Comparison of ENCODE assay signal across 25 mouse cellular contexts in genomic region chr1:101918872-101919271, GRCm38 (mm10).
DNase-seq lines count a peak whose midpoint lies in the region; ATAC-seq and TF ChIP-seq lines count a peak whose summit lies in the region.
"Had no signal": no experiment of that assay in that cellular context is flagged by ENCODE, and none has a peak within 500 bp of the region (broad histone marks: within the 10 kb centered on the region; RNA-seq: fewer than 3 reads in every experiment).

No protein-coding gene starts in this region.

- peak overlapping the region; percentile 80; the same call in 1 of the 2 replicates for H3K27ac ChIP-seq in ES-E14 (ENCODE audit: insufficient read depth, low read depth, low read length, poor library complexity, severe bottlenecking)

- intact Hi-C loops in left cerebral cortex, postnatal 14 days (cut with DNase I) = no loop called here

- DNase-seq in ES-CJ7 (ENCODE audit: low read depth, low spot score) (peak; percentile 91), ES-E14 (ENCODE audit: low read depth, low spot score) (no peak), R1 (ENCODE audit: low read depth, low spot score) (peak; percentile 97), ZHBTc4 (ENCODE audit: low read depth, low spot score) (peak; percentile 89)
- no peak for DNase-seq in left cerebral cortex, postnatal 14 days (ENCODE audit: low spot score in 2 of 2)
- DNase-seq in gastrocnemius, postnatal 4 days (ENCODE audit: low spot score in 2 of 2) = no peak
- DNase-seq in embryo, embryonic 10 days (ENCODE audit: low spot score) = no peak
- DNase-seq: adrenal gland, adult 2 months; adrenal gland, adult 8-10 months; adrenal gland, postnatal 10 days; adrenal gland, postnatal 14 days; adrenal gland, postnatal 25 days; adrenal gland, postnatal 36 days; B cell, adult 2 months; cerebellum, adult 11 months; cerebellum, adult 11-12 months; cerebellum, adult 18-20 months; cerebellum, adult 2 months; cerebellum, adult 8-10 months; cerebellum, adult 9-10 months had no signal

- H3K4me1 ChIP-seq in ES-E14 (ENCODE audit: control insufficient read depth in 2 of 2, insufficient read depth in 2 of 2, low read length in 2 of 2, poor library complexity in 1 of 2) = peaks cover 2 to 8% of the 10 kb centered on the region in 2 experiments; a peak in 2 of 4 replicates

- ATAC-seq in megakaryocyte-erythroid progenitor cell, adult 5-6 weeks (replicated peaks; ENCODE audit: low FRiP score, low TSS enrichment, poor library complexity, severe bottlenecking) = no peak
- ATAC-seq: activated CD4-positive, CD25-positive, alpha-beta regulatory T cell, adult 4 months; CD4-positive, CD25-positive, alpha-beta regulatory T cell, adult 4 months; Patski had no signal

- in situ Hi-C loops in ES-E14 (cut with MboI; ENCODE audit: low sequenced_read_pairs in 2 of 2, unreplicated experiment in 2 of 2) = no loop called here

- H3K4me3 ChIP-seq in ES-E14 (ENCODE audit: insufficient read depth in 1 of 2, low read depth in 1 of 2, low read length in 2 of 2, poor library complexity in 1 of 2, severe bottlenecking in 1 of 2) = no peak overlapping the region

- H3K9me3 ChIP-seq in ES-E14 (ENCODE audit: control insufficient read depth, insufficient read depth, low read depth, low read length) = no peaks in the 10 kb centered on the region
- H3K9me3 ChIP-seq: G1E had no signal

- no peak overlapping the region for H3K9ac ChIP-seq in ES-E14 (ENCODE audit: insufficient read depth, low read depth, low read length, poor library complexity, severe bottlenecking)

- no peaks in the 10 kb centered on the region for H3K36me3 ChIP-seq in ES-E14 (ENCODE audit: control insufficient read depth, insufficient read depth, low read length, poor library complexity, severe bottlenecking)
- H3K36me3 ChIP-seq: G1E had no signal

TF ChIP-seq in ES-E14, 5 proteins besides CTCF, POLR2A, EP300 and RAD21:
- TF ChIP-seq CHD2 (IDR thresholded peaks at IDR 0.05; ENCODE audit: low read depth, low read length) (peak; percentile 38), ZC3H11A (IDR thresholded peaks at IDR 0.05; ENCODE audit: borderline replicate concordance, low read depth, low read length) (no peak), MAFK (IDR thresholded peaks at IDR 0.05; ENCODE audit: insufficient read depth, low read depth, low read length) (no peak), ZNF384 (IDR thresholded peaks at IDR 0.05; ENCODE audit: low read depth, low read length) (no peak)

Comparison
In these comparisons a context has a peak if more than half of its experiments do, and no peak if none do; other contexts are left out.
1. DNase-seq: peak in ES-CJ7 (single experiment), R1 (single experiment) and ZHBTc4 (single experiment); none in ES-E14 (single experiment), left cerebral cortex, postnatal 14 days (0 of 2), gastrocnemius, postnatal 4 days (0 of 2) and embryo, embryonic 10 days (single experiment).